Mouse (Mus musculus): Measurements from ENCODE around the gene Aoc3. TPM values are rescaled to one million over a fixed set of nuclear protein-coding genes. Genes with fewer than 3 reads are reported as not detected.
"Not testable (repeated sequence)": the region's sequence is repeated elsewhere in the genome, so short reads cannot be mapped to it uniquely, and the experiment has no call there.

Aoc3 gene
- total and polyA plus RNA-seq, 3 experiments = 0.62 to 2.2 TPM; not detected in 1

DNA sequence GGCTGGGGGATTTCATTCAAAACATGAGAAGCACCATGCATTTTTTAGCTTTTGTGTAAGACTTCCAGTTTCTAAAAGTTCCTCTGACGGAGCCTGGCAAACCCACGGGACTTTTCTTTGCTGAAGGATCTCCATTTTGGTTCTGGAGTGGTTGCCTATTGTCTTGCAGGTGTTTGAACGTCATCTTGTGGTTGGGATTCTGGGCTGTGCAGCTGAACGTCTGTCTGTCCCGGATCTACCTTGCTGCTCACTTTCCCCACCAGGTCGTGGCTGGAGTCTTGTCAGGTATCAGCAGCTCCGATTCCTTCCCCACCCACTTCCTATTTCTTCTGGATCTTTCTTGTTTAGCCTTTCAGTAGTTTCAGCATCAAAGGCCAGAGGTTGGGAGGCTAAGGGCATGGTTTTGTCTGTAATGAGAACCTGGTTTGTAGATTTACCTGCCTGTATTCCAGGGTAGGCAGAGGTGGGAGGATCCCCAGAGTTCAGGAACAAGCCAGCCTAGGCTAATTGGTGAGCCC lies 44.1 kb downstream of the Aoc3 start:
- H3K36me3 ChIP-seq (ENCODE audit: control insufficient read depth in 1 of 2, insufficient read depth in 2 of 2, low read length in 2 of 2) = no peaks in the 10 kb centered on the region
- no peak for DNase-seq (ENCODE audit: low read depth, low spot score)
- no peaks in the 10 kb centered on the region for H3K79me2 ChIP-seq (ENCODE audit: control insufficient read depth, insufficient read depth, low read length, poor library complexity)
- H3K27ac ChIP-seq (ENCODE audit: control insufficient read depth, low read depth, low read length) = no peak overlapping the region
- H3K27me3 ChIP-seq (ENCODE audit: control insufficient read depth in 1 of 2, insufficient read depth in 2 of 2, low read length in 2 of 2) = peaks cover 18 to 37% of the 10 kb centered on the region in 2 experiments
- TF ChIP-seq SIN3A (IDR thresholded peaks at IDR 0.05; ENCODE audit: low read length) = no peak
- no peak for TF ChIP-seq MAZ (IDR thresholded peaks at IDR 0.05; ENCODE audit: low read depth, low read length)
- TF ChIP-seq HCFC1 (IDR thresholded peaks at IDR 0.05; ENCODE audit: low read depth, low read length) = no peak
- TF ChIP-seq POLR2AphosphoS5 (IDR thresholded peaks at IDR 0.05; ENCODE audit: borderline replicate concordance, low read depth, low read length) = no peak
- TF ChIP-seq EP300 (IDR thresholded peaks at IDR 0.05; ENCODE audit: low read depth in 1 of 2, low read length in 2 of 2) = no peak
- TF ChIP-seq MYC (IDR thresholded peaks at IDR 0.05; ENCODE audit: low read depth, low read length) = no peak
- no peak for TF ChIP-seq MAFK (IDR thresholded peaks at IDR 0.05; ENCODE audit: borderline replicate concordance, low read depth, low read length)
- TF ChIP-seq TBP (IDR thresholded peaks at IDR 0.05; ENCODE audit: low read depth, low read length) = no peak
- no peaks in the 10 kb centered on the region for H3K4me1 ChIP-seq (ENCODE audit: control insufficient read depth in 1 of 2, insufficient read depth in 2 of 2, low read length in 2 of 2)
- no peaks in the 10 kb centered on the region for H3K9me3 ChIP-seq (replicated peaks; ENCODE audit: insufficient read depth, low read length)
- H3K9ac ChIP-seq (ENCODE audit: control insufficient read depth, low read depth, low read length, poor library complexity, severe bottlenecking) = no peak overlapping the region
- H3K4me3 ChIP-seq (ENCODE audit: control insufficient read depth in 1 of 2, insufficient read depth in 1 of 2, low read depth in 2 of 2, low read length in 2 of 2) = no peak overlapping the region

DNA sequence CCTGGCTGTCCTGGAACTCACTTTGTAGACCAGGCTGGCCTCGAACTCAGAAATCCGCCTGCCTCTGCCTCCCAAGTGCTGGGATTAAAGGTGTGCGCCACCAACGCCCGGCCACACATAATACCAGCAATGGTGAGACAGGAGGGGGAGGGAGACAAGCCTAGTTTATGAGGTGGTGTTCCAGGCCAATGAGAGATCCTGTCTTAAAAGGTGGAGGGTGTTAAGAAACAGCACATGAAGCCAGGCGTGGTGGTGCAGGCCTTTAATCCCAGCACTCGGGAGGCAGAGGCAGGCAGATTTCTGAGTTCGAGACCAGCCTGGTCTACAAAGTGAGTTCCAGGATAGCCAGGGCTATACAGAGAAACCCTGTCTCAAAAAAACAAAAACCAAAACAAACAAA lies 47.8 kb downstream of the Aoc3 start:
- not testable (repeated sequence) for DNase-seq (ENCODE audit: low read depth, low spot score)

DNA sequence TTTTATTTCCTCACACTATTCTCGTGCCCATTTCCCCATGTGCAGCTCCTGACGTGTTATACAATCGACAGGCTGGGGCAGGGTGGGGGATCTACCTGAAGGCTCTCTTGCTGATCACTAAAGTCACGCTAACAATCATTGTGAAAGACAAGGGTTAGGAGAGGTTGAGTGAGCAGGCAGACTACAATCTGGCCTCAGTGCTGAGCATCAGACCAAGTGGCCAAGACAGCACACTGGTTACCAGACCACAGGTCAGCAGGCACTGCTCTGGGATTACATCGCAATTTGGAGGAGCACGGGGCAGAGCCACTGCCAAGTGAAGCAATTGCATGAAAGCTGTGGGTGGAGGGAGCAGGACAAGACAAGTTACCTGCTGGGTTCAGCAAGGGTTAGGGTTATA lies 48.5 kb downstream of the Aoc3 start:
- no peak for TF ChIP-seq RAD21 (IDR thresholded peaks at IDR 0.05; ENCODE audit: low read depth, low read length)
- no peak for TF ChIP-seq BHLHE40 (IDR thresholded peaks at IDR 0.05; ENCODE audit: borderline replicate concordance, low read depth, low read length)
- TF ChIP-seq JUND (IDR thresholded peaks at IDR 0.05; ENCODE audit: low read depth, low read length) = no peak
- no peak for TF ChIP-seq UBTF (IDR thresholded peaks at IDR 0.05; ENCODE audit: borderline replicate concordance, insufficient read depth, low read depth, low read length)
- TF ChIP-seq MYB (IDR thresholded peaks at IDR 0.05; ENCODE audit: low read depth, low read length) = no peak
- TF ChIP-seq MEF2A (IDR thresholded peaks at IDR 0.05; ENCODE audit: extremely low read depth, insufficient replicate concordance, low read depth, low read length, poor library complexity, severe bottlenecking) = no peak
- no peak for TF ChIP-seq CTCF (IDR thresholded peaks at IDR 0.05 in 2 of 3, conservative IDR thresholded peaks at IDR 0.05 in 1 of 3; ENCODE audit: control insufficient read depth in 1 of 3, insufficient read depth in 1 of 3, low read depth in 2 of 3, low read length in 3 of 3, poor library complexity in 1 of 3, severe bottlenecking in 1 of 3)
- TF ChIP-seq KAT2A (conservative IDR thresholded peaks at IDR 0.05; ENCODE audit: low read depth, low read length) = no peak

More for the DNA sequence above, 47.8 kb downstream of the Aoc3 start:
- H3K9me3 ChIP-seq (replicated peaks; ENCODE audit: insufficient read depth, low read length); H3K9ac ChIP-seq (ENCODE audit: control insufficient read depth, low read depth, low read length, poor library complexity, severe bottlenecking); H3K36me3 ChIP-seq (ENCODE audit: control insufficient read depth in 1 of 2, insufficient read depth in 2 of 2, low read length in 2 of 2); H3K27ac ChIP-seq (ENCODE audit: control insufficient read depth, low read depth, low read length); H3K4me1 ChIP-seq (ENCODE audit: control insufficient read depth in 1 of 2, insufficient read depth in 2 of 2, low read length in 2 of 2); H3K4me3 ChIP-seq (ENCODE audit: control insufficient read depth in 1 of 2, insufficient read depth in 1 of 2, low read depth in 2 of 2, low read length in 2 of 2); H3K79me2 ChIP-seq (ENCODE audit: control insufficient read depth, insufficient read depth, low read length, poor library complexity): not testable (repeated sequence)
- peaks cover 19 to 28% of the 10 kb centered on the region in 2 experiments for H3K27me3 ChIP-seq (ENCODE audit: control insufficient read depth in 1 of 2, insufficient read depth in 2 of 2, low read length in 2 of 2)

More for the DNA sequence above, 48.5 kb downstream of the Aoc3 start:
- H3K9ac ChIP-seq (ENCODE audit: control insufficient read depth, low read depth, low read length, poor library complexity, severe bottlenecking) = no peak overlapping the region
- H3K4me1 ChIP-seq (ENCODE audit: control insufficient read depth in 1 of 2, insufficient read depth in 2 of 2, low read length in 2 of 2) = no peaks in the 10 kb centered on the region
- no peaks in the 10 kb centered on the region for H3K79me2 ChIP-seq (ENCODE audit: control insufficient read depth, insufficient read depth, low read length, poor library complexity)
- no peaks in the 10 kb centered on the region for H3K36me3 ChIP-seq (ENCODE audit: control insufficient read depth in 1 of 2, insufficient read depth in 2 of 2, low read length in 2 of 2)
- no peak for DNase-seq (ENCODE audit: low read depth, low spot score)
- H3K9me3 ChIP-seq (replicated peaks; ENCODE audit: insufficient read depth, low read length) = no peaks in the 10 kb centered on the region
- peaks cover 21 to 28% of the 10 kb centered on the region in 2 experiments for H3K27me3 ChIP-seq (ENCODE audit: control insufficient read depth in 1 of 2, insufficient read depth in 2 of 2, low read length in 2 of 2)
- H3K4me3 ChIP-seq (ENCODE audit: control insufficient read depth in 1 of 2, insufficient read depth in 1 of 2, low read depth in 2 of 2, low read length in 2 of 2) = no peak overlapping the region
- H3K27ac ChIP-seq (ENCODE audit: control insufficient read depth, low read depth, low read length) = no peak overlapping the region

Data from MEL (cell line).